Comparison of ENCODE assay signal across 18 mouse cellular contexts in genomic region chr3:116441518-116442205, GRCm38 (mm10).
"Had no signal": no experiment of that assay in that cellular context is flagged by ENCODE, and none has a peak within 500 bp of the region (broad histone marks: within the 10 kb centered on the region; RNA-seq: fewer than 3 reads in every experiment).

No protein-coding gene starts in this region.

- H3K9me3 ChIP-seq: limb, embryonic 12.5 days; limb, embryonic 15.5 days; megakaryocyte, embryonic 14.5 days; midbrain, embryonic 10.5 days; midbrain, embryonic 13.5 days had no signal

- DNase-seq: kidney, postnatal 14 days; layer of hippocampus, adult 9-11 months; liver, postnatal 0 days; lung, embryonic 14.5 days; thymus, adult 2 months; thymus, postnatal 25 days had no signal

- H3K9ac ChIP-seq: limb, embryonic 12.5 days; limb, embryonic 15.5 days; liver, embryonic 14.5 days; liver, postnatal 0 days; lung, embryonic 14.5 days; midbrain, embryonic 13.5 days had no signal

- H3K27ac ChIP-seq: layer of hippocampus, adult 2 months; limb, embryonic 12.5 days; limb, embryonic 15.5 days; liver, embryonic 14.5 days; midbrain, embryonic 10.5 days; midbrain, embryonic 13.5 days; stomach, postnatal 0 days had no signal

- H3K4me3 ChIP-seq: layer of hippocampus, adult 2 months; limb, embryonic 12.5 days; limb, embryonic 15.5 days; megakaryocyte, embryonic 14.5 days; midbrain, embryonic 10.5 days; midbrain, embryonic 13.5 days; myocyte had no signal

- H3K4me2 ChIP-seq: limb, embryonic 12.5 days; limb, embryonic 15.5 days; liver, embryonic 11.5 days; lung, embryonic 14.5 days; midbrain, embryonic 13.5 days had no signal

- H3K27me3 ChIP-seq: limb, embryonic 12.5 days; limb, embryonic 15.5 days; midbrain, embryonic 13.5 days had no signal

- H3K4me1 ChIP-seq: limb, embryonic 12.5 days; limb, embryonic 15.5 days; midbrain, embryonic 10.5 days; midbrain, embryonic 13.5 days had no signal

- H3K36me3 ChIP-seq: limb, embryonic 12.5 days; limb, embryonic 15.5 days; midbrain, embryonic 10.5 days; midbrain, embryonic 13.5 days had no signal

- ATAC-seq: liver, postnatal 0 days; lung, postnatal 0 days; midbrain, embryonic 13.5 days; midbrain, embryonic 16.5 days had no signal
